Mouse (Mus musculus) heart, adult 18-20 months (tissue): ENCODE results near the gene Samd9l. TPM values are rescaled to one million over a fixed set of nuclear protein-coding genes. Genes with fewer than 3 reads are reported as not detected.
"Not testable (repeated sequence)": the region's sequence is repeated elsewhere in the genome, so short reads cannot be mapped to it uniquely, and the experiment has no call there.

Experiments
- DNase-seq, 2 experiments: peaks; one replicate each; pipeline ENCODE4 v3.0.0; 2021 to 2022; ENCODE audit warnings: mixed read lengths in 1 of 2
- total RNA-seq, 2 experiments: library from RNA; stranded (reverse); gene quantifications; 2 replicates each; pipeline ENCODE4 v1.2.3; 2021

The Samd9l gene
- total RNA-seq, 2 experiments from 2014 or later: 6.2 to 7.3 TPM

DNA sequence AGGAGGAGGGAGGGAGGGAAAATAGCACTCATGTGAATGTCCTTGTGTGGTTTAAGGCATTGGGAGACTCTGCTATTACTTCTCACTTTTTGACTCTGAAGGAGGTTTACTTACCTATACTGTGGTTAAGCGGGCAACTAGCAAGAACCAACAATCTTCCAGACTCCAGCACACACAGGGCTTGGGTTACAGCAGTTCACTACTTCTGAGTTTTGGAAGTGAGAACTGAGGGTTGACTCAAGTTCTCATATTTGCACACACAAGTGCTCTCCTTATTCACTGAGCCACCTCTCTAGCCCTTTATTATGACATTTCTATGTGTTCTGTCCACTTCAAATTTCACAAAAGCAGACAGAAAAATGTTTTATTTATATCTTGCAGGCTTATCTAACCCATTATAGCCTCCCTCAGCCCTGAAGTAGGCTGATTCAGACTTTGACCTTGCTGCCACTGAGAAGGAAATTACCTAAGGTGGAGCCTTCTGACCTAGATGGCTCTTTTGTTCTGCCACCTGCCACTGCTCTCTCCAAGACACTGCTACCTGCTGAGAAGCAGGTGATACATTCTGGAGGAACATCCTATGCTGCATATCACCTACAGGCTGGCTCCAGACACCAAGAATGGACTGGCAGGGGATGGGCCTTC, 55.6 kb downstream of the Samd9l start:
- not testable (repeated sequence) for DNase-seq

DNA sequence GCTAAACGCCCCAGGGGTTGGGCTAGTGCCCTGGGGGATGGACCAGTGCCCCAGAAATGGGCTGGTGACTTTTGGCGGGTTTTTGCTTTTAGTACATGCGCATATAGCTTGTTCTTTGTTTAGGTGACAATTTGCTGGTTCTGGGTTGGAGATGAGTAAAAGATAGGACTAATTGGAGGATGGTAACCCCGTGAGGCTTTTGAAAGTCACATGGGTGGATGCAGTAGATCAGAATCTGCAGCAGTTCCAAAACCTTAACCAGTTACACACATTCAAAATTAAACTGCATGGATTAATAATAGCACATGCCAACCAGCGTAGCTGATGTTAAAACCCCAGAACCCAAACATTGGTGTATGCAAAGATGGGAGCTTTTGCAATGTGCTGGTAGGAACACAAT, 57.9 kb downstream of the Samd9l start:
- DNase-seq: no peak

DNA sequence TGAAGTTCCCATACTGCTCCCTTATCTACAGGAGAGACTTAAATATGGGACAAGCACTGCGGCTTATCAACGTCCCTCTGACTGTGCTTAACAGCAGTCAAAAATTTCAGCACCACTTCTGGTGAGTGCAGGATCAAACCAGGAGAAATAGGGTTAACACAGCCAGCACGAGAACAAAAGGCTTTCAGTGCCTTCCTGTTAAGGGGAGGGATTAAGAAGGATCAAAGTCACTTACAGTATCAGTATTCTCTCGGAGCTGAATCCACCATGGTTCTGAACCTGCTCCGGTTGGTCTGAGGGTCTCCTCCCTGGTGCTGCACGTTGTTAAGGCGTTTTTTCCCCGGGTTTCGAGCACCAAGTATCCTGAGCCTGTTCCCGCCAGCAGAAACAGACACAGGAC, 58.4 kb downstream of the Samd9l start:
- DNase-seq: not testable (repeated sequence)

DNA sequence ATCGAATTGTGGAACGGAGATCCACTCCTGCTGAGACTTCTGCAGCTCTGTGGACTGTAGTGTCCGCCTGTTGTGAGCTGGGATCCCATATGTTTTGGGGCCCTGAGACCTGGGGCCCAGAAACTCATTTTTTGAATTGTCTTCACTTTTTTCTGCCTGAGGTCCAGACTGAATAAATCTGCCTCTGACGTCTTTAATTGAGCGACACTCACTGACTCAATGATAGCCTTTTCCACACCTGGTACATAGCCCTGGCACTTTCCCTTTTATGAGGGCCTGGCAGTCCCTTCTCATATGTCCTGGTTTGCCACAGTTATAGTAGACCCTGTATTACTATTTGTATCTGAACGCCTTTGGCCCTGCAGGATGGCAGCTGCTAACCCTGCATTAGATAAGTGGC, 60.2 kb downstream of the Samd9l start:
- not testable (repeated sequence) for DNase-seq

Other genes with a start within 250 kb of the Samd9l start
- under 1 TPM in 1 of 2 experiments, not detected in 1; 0.44 TPM for gene Hepacam2, start 98.7 kb upstream of the Samd9l start, total RNA-seq
- 10 to 100 TPM; 15.0 to 15.5 TPM for gene Vps50, start 98.8 kb upstream of the Samd9l start, total RNA-seq